Mouse (Mus musculus): ENCODE results near the gene Klk8.

The Klk8 gene

GRCm38 (mm10) chr7:43789295-43789694, 8.1 kb upstream of the Klk8 start:
- DNase-seq (ENCODE audit: low read depth, low spot score), result no peak

GRCm38 (mm10) chr7:43791591-43791990, 5.8 kb upstream of the Klk8 start, which contains the start of gene Klk9:
Gene Klk9 (plus strand): TSS chr7:43791891.
- DNase-seq (ENCODE audit: low read depth, low spot score), result no peak

- no peak for DNase-seq (ENCODE audit: low read depth, low spot score)
Observed at GRCm38 (mm10) chr7:43796355-43796754, 1.0 kb upstream of the Klk8 start.

DNA sequence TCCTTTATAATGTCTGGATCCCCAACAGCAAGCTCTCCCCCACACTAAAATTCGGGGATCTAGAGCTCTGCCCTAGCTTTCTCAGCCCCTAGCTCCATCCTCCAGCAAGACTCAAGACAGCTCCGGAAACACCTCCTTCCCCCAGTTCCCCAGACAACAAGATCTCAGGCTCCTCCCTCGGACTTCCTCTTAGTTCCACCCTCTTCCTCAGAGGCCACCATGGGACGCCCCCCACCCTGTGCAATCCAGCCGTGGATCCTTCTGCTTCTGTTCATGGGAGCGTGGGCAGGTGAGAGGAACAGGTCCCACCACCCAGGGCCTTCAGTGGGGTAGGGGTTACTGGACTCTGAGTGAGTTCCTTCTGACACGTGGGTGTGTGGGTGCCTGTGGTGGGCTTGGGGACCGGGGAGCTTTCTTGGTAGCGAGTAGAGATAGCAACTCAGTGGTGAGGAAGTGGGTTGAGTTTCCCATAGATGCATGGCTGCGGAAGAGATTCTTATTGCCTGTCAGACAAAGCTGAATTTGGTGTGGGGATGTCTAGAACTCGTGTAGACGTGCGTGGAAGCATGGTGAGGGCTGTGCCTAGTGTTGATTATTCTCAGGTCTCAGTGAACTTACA, 576 bp downstream of the Klk8 start:
- DNase-seq (ENCODE audit: low read depth, low spot score), result peak; percentile 62

DNA sequence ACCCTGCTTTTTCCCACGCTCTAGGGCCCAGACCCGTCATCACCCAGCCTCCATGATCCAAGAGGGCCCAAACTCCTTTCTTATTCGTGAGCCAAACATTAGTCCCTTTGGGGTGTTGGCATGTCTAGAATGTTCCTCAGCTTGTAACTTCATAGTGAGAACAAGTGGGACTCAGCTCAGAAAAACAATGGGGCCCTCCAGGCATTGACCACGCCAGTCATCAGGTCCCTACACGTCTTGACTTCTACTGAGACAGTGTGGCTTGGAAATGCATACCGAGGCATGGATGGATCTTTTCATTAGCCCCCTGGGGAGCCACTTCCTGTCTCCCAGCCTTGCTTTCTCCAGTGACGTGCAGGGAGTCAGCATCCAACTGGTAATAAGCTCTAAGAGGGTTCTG, 2.5 kb downstream of the Klk8 start:
- DNase-seq (ENCODE audit: low read depth, low spot score), result no peak

GRCm38 (mm10) chr7:43810994-43811393, 13.6 kb downstream of the Klk8 start, which contains the start of gene Klk7:
Gene Klk7 (plus strand): TSS chr7:43811294.
- no peak for DNase-seq (ENCODE audit: low read depth, low spot score)

DNA sequence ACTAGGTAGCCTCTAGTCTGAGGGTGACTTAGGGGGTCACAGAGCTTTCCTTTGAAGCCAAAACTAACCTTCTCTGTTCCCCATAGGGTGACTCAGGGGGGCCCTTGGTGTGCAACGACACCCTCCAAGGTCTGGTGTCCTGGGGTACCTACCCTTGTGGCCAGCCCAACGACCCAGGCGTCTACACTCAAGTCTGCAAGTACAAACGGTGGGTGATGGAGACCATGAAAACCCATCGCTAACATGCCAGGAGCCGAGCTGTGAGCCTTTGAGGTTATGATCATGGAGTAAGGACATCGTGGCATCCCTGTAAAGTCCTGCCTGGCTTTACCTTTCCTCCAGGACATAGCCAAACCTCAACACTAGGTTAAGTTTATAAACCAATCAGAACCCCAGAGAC, 17.8 kb downstream of the Klk8 start:
- no peak for DNase-seq (ENCODE audit: low read depth, low spot score)

DNA sequence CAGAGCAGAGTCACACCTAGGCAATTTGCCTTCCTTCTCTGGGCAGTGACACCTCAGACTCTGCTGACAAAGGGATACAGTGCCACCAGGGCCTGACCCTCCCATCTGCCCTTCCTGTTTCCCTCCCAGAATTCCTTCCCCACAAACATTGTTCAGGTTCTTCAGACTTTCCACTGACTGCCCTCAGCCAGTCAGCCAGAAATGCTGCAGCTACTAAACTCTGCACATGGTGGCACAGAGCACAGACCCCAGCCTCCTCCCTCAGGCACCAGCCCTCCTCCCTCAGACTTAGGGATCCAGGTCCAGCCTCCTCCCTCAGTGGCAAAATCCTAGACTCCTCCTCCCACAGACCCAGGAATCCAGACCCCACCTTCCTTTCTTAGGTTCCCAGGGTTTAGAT, 19.4 kb downstream of the Klk8 start:
- no peak for DNase-seq (ENCODE audit: low read depth, low spot score)

GRCm38 (mm10) chr7:43821581-43821980, 24.2 kb downstream of the Klk8 start:
- no peak for DNase-seq (ENCODE audit: low read depth, low spot score)

GRCm38 (mm10) chr7:43824199-43824598, 26.8 kb downstream of the Klk8 start, which contains the start of gene Klk6:
Gene Klk6 (plus strand): TSS chr7:43824499.
- no peak for DNase-seq (ENCODE audit: low read depth, low spot score)

- no peak for DNase-seq (ENCODE audit: low read depth, low spot score)
Observed at GRCm38 (mm10) chr7:43826056-43826455, 28.7 kb downstream of the Klk8 start.

GRCm38 (mm10) chr7:43827706-43828105, 30.3 kb downstream of the Klk8 start:
- DNase-seq (ENCODE audit: low read depth, low spot score), result no peak

GRCm38 (mm10) chr7:43829006-43829405, 31.6 kb downstream of the Klk8 start:
- DNase-seq (ENCODE audit: low read depth, low spot score), result no peak

DNA sequence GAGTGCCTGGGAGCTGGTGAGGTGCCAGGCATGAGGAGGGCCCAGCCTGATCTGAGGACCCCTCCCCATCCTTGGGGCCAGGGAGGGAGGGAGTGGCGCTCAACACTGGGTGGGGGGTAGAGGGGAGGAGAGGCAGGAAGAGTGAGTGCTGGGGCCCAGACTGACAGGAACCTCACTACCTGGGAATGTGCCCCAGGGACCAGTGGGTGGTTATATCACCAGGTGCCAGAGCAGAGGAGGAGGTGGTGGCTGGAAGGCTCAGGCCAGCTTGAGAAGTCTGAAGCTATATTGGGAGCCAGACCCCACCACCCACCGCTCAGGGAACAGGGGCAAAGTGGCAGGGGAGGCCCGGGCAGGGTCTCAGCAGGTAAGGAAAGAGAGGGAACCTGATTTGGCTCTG, 44.3 kb downstream of the Klk8 start, which contains the start of gene Klk5:
Gene Klk5 (plus strand): TSS at position 271 of the 400 bp plus-strand sequence.
- DNase-seq (ENCODE audit: low read depth, low spot score), result no peak

DNA sequence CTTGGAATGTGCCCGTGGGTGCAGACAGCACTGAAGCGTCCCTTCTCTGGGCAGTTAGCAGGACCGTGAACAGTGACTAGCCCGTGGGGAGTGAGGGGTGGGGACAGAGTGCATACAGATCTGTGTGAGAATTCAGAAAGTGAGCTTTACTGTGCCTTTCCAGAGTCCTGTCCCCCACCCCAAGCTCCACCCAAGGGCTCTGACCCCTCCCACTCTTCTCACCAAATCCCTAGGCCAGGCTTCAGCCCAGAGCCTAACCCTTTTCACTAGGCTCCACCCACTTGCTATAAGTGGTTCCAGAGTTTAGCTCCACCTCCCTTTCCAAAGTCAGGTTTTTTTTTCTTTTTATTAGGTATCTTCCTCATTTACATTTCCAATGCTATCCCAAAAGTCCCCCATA, 46.4 kb downstream of the Klk8 start:
- DNase-seq (ENCODE audit: low read depth, low spot score), result no peak

GRCm38 (mm10) chr7:43851616-43852015, 54.2 kb downstream of the Klk8 start:
- no peak for DNase-seq (ENCODE audit: low read depth, low spot score)

Data from CD4-positive, CD25-positive, alpha-beta regulatory T cell, adult 2 months (primary cell).